Mouse (Mus musculus) adrenal gland (tissue): ENCODE measurements around the gene Slc16a6.

Source experiments
- intact Hi-C: fragments of 180-260 bp; cut with DNase I; formaldehyde crosslinking; loops from one replicate; pipeline ENCODE4 v1.15.1; 2025

Gene Slc16a6

DNA sequence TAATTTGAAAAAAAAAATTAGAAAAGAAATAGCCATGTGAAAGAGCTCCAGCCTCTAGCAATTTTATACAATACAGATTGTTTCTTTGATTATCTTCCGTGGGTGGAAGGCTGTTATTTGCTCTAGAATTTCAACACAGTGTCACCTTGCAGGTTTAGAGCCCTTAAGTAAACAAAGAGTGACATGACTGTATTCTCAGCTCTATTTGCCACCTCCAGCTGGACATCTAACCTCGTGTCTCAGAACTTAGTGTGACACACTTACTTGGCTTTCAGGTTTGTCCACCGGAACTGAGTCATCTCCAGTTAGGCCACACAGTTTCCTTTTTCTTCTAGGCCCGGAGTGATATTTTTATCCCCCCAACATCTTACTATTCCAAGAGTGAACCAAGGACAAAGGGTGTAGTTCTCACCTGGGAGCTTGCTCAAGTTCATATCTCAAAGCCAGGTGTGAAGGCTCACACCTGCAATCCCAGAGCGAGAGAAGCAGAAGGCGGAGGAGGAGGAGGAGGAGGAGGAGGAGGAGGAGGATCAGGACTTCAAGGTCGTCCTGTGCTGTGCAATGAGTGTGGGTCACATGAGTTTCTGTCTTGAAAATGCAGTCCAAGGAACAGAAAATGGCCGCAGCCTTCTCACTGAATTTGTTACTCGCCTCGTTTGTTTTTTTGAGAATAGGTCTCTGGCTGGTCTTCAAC, 14.7 kb upstream of the Slc16a6 start:
- intact Hi-C loops = no loop called here

DNA sequence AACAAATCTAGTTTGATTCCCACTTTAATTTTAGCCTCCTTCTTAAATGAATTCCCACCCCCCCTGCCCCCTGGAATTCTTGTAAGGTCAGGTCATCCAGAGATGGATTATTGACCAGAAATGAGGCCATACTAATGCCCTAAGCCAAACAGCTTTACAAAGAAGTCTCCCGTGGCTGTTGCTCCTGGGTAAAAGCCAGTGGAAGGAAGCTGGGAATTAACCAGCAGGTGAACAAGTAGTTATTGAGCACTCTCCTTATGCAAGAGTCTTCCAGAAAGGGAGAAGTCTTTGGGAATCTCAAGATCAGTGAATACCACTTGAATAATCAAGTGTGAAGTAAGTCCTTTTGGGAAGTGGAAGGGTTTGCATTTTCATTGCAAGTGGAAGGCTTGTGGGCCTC, 13.7 kb upstream of the Slc16a6 start:
- intact Hi-C loops = no loop called here

DNA sequence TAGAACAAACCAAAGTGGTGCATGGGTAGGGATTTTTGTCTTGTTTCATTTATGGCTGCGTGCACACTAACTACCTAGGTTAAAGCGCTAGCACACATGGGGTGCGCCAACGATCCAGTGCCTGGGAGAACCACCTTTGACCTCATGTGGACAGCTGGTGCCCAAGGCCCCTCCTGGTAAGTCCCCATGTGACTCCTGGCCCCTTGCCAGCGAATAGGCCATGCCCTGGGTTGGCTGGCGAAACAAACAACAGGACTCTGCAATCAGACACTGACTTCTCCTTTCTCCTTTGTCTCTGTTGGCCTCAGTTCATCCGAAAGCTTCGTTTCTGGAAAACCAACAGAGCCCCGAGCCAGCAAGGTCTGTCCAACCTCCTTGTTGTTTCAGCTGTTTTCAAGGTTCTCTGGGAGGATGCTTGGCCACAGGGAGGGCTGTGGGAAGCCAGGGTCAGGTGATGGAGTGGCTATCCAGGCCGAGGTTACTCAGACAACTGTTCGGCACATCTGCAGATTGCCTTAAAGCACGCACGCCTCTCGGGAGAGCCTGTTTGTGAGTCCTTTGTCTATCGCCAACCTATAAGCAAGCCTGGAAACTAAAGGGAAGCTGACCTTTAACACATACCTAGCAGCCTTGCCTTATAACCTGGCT, 12.1 kb upstream of the Slc16a6 start:
- intact Hi-C loops = no loop called here

DNA sequence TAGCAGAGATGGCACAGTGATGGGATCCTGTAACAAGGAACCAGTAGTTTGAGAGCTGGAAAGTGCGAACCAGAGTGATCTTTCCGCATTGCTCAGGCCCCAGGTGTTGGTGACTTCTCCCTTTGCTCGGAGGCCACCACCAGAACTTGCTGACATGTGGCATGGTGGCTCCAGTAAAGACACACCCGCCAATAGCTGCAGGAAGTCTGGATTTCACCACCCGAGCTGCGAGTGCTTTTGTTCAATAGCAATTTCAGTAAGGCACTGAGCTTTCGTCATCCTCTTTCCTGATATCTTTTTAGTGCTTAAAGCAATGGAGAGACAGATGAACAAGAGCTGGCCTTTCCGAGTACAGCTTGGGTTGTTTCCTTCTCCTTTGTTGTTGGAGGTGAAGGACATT, 7.0 kb upstream of the Slc16a6 start:
- intact Hi-C loops = no loop called here

DNA sequence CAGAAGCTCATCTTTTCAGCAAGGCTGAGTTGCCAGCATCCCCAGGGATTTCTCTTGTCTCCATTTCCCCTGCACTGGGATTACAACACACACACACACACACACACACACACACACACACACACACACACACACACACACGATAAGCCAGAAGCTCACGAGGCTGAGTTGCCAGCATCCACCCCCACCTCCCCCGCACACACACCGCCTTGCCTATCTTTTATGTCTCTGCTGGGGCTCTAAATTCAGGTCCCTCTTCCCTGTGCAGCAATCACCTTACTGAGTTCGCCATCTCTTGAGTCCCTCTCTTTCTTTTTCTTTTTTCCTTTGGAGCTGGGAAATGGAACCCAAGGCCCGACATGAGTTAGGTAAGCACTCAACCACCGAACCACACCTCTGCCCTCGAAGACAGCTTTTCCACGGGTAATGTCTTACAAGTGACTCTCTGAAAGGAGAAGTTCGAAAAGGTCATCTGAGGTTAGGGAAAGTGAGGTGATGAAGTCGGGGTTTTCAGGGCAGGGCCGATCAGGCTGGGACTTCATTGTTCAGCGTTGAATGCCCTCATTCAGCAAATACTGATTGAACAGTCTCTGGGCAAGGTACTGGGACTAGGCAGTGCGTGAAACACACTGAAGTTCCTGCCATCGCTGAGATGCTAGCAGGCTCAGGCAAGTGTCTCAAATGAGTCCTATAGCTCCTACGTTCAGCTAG, 6.3 kb upstream of the Slc16a6 start:
- intact Hi-C loops = no loop called here

DNA sequence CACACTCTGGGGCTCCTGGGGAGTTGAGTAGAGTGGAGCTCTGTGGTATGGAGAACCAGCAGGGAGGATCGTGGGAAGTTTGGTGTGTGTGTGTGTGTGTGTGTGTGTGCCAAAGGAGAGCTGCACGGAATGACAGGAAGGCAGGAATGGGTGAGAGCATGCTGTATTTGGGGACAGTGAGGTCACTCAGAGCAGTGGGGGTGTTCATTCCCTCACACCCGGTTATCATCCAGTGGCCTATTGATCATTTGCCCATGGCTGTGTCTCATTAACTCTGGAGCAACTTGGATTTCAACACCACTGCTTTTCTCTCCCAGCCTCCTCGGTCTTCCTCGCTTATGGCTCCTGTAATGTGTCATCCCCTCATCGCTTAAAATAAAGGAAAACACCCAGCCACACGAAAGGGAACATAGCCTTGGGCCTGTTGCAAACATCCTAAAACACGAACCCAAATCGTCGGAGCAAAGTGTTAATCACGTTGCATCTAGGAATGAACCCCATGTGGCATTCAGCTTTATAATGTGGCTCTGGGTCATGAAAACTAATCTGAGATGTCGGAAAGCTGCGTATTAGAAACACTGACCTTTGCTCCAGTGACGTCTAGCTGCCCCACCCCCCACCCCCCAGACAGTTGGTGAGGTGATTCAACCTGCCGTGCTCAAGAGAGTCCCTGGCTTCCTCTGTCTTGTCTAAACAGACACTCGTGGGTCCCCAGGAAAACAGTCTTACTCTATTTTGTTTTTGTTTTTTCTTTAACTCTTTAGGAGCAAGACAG, 4.4 kb upstream of the Slc16a6 start:
- intact Hi-C loops = no loop called here

DNA sequence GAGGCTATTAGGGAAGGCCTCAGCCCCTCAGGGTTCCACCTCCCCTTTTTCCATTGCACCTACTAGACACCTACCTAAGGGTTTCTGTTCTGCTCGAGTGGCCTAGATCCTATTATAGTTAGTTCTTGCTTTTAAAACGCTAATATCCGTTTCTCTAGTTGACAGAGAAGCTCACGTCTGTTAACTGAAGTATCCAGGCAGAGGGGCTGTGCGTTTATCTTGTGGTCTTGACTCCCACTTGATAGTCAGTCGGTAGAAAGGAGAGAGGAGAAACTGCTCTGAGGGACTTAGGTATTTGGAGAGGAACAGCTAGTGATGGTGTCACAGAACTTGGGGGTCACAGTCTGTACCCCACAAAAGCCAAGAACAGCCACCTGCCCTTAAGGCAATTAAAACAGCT, 3.3 kb upstream of the Slc16a6 start:
- intact Hi-C loops = no loop called here

DNA sequence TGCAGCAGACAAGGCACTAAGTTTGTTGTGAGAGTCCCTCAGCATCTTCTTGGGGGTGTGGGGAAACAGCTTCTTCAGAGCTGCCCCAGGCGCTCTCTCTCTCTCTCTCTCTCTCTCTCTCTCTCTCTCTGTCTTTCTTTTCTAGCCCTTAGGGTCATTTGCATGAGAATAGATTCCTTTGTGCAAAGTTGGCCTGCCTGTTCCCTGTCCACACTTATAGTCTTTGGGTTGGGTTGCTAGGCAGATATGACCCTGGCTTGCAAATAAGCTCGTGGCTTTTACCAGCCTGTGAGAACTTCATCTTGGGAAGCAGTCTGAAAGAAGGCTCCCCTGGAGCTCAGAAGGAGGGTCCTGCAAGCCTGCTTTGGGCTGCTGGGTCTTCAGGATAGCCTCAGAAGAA, 2.8 kb upstream of the Slc16a6 start:
- intact Hi-C loops = no loop called here

DNA sequence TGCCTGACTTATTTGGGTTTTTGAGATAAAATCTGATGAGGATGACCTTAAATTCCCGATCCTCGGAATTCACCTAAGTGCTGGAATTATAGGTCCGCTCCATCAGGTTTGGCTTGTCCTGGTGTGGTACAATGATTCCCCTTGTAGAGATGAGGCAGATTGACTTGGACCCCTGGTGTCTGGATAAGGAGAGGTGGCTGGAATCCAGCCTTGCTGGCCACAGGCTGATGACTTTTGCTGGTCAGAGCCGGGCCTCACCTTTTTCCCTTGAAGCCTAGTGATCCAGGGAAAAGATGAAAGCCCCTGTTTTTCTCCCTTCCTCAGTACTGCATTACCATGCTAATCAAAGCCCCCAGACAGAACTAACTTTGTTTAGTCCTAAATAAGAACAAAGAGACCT, 2.3 kb upstream of the Slc16a6 start:
- intact Hi-C loops = no loop called here

DNA sequence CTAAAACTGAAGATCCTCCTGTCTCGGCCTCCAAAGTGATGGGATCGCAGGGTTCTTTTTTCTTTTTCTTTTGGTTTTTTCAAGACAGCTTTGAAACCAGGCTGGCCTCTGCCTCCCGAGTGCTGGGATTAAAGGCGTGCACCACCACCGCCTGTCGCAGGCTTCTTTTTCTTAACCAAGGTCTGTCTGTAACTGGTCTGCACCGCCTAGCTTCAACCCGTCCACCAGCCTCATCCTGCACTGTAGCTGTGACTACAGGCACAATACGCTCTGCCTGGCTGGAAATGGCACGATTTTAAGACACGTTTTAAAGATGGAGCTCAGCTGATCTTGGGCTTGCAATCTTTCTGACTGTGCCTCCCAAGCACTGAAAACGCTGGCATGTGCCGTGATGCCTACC, 1.4 kb upstream of the Slc16a6 start:
- intact Hi-C loops = no loop called here

DNA sequence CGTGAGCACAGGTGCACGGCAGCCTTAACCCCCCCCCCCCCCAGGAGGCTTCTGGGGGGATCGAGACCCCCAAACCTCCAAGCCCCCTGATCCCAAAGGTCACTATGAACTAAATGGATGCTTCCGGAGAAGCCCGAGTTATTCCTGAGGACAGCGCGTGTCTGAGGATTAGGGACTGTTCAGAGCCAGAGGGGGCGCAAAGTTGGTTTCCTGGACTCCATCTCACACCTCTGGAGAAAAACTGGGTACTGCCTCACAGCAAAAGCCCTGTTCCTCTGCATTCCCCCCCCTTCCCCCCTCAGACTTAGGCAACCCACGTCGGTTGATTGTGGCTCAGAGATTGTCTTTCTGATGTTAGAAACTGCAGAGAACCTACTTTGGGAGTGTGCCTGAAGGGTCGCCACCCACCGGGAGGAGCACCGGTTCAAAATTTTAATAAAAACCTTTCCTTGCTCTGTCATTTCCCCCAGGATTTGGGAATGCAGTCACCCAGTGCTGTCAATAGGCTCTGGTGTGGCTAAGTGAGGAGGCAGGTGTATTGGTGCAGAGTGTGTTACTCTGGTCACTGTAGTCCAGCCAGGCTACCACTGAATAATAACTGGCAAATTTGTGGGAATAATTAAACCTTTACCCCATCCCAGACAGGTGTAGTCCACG, 816 bp upstream of the Slc16a6 start:
- intact Hi-C loops = no loop called here

DNA sequence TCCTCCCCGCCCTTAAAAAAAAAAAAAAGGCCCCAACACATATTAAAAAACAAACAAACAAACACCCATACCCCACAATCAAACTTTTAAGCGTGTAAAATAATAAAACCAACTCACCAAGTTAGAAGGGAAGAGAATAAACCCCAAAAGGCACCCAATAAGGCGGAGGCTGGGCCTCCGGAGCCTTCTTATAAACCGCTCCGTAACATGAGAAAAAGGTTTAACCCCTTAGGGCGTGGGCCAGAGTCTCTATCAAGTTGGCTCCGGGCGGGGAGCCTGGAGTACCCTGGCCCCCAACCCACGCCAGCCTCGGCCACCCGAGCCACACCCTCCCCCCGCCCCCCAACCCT, 602 bp downstream of the Slc16a6 start:
- intact Hi-C loops = no loop called here

DNA sequence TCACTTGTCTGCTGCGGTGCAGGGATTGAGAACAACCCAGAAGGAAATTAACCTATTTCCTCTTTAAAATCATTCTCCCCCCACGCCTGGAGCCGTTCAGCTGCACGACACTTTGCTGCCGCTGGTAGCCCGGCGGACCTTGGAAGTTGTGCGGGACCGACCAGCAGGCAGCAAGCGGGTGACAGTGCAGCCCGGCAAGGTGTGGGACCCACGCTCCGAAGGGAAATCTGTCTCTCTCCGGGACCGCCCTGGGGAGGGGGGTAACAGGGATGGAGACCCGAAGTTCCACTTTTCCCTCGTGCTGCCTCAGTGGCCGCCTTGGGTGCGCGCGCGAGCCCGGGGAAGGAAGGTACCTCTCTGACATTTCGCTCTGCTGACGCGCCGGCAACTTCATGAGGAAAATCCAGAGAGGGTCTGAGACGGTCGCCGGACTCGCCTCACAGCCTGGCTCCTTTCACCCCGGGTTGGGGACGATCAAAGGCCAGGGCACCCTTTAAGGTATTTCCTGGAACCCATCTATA, 1.2 kb downstream of the Slc16a6 start:
- intact Hi-C loops = no loop called here

DNA sequence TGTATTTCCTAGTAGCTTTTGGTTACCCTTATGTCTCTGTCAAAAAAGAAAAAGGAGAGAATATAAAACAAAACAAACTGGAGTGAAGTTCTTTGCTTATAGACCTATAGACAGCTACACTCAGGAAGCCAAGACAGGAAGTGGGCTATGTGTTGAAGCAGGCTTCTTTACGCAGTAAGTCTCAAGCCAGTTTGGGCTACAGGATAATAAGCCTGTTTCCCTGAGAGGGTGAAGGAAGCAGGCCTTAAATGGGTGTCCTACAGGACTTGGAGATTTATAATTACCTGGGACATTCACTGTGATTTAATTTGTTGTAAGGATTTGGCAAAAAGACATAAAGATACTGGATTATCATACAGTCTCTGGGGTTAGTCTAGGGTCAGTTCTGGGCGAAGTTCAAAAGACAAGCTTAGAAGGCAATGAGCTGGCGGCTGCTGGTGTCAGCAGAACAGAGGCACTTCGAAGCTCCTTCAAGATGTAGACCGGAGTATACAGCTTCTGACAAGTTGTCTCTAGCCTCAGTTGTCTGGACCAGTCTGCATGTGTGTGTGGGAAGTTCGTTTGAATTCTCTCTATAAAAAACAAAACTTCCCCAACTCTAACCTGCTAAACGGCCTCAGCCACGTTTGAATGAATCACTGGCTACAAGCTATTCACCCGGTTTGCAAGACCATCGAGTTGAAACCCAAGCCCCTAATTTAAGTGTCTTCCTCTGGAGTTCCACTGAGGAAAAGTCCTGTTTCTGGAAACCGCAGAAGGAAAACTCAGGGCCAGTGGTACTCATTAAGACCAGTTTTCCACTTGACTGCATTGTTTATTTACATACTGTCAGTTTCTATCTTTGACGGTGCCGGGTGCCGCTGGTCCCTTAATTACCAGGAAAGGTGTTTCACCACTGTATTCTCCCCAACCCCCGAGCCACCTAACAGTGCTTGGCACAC, 2.2 kb downstream of the Slc16a6 start:
- intact Hi-C loops = no loop called here

DNA sequence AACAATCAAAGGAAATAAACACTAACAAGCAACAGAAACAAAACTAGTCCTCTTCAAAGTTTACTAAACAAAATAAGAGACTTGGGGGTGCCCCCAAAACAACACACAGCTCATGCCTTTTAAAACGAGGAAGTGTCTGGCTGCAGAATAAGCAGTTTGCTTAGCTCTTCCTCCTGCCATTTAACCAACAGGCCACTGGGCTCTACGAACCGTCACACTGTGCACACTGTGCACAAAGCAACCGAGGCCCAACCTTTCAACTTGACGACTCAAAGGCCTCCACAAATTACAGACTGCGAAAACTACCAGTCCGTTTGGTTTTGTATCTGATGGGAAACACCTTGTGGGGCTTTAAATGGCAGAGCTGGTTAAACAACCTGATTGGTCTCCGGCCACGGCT, 3.2 kb downstream of the Slc16a6 start:
- intact Hi-C loops = no loop called here

DNA sequence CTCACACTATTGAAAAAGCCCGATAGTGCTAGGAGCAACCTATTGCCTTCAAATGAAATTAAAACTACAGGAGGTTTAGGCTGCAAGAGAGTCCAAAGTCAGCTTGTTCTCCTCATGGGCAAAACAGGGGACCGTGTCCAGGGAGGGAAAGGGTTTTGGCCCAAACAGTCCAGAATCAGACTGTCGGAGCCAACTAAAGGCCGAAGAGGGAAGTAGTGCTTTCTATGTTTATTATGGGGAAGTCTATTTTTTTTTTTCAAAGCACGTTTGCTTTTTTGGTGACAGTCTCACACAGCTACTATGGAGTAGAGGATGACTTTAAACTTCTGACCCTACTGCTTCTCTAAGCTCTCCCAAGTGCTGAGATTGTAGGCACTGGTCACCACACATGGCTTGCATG, 5.3 kb downstream of the Slc16a6 start:
- intact Hi-C loops = no loop called here

DNA sequence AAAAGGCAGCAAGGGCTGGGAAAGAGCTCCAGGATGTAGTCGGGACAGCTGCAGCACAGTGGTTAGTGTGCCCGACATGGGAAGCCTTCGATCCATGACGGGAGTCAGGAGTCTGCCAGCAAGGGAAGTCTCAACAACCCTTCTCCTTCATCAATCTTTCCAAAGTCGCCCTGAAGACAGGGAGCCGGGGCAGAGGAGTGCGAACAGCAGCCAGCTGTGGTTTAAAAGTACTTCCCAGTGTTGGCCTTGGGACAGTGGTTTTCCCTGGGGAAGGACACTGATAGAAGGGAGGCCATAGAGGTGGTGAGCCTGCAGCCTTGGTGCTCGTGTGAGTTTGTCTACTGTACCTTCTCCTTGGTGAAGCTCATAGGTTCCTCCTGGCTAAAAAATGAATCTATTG, 6.4 kb downstream of the Slc16a6 start:
- intact Hi-C loops = no loop called here

DNA sequence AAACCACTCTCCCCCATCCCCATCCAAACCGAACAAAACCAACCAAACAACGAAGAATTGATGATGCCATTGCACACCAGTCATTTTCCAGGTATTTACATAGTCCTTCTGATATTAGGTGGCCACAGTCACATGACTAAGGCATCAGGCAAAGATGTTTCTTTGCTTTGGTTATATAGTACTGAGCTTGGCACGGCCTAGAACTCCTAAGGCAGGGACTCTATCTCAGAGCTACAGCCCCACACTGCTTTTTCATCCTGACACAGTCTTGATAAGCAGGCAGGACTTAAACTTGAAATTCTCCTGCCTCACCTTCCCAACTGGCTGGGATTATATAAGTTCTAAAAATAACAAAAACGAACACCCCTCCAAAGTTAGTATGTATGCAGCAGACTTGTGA, 8.3 kb downstream of the Slc16a6 start:
- intact Hi-C loops = no loop called here

DNA sequence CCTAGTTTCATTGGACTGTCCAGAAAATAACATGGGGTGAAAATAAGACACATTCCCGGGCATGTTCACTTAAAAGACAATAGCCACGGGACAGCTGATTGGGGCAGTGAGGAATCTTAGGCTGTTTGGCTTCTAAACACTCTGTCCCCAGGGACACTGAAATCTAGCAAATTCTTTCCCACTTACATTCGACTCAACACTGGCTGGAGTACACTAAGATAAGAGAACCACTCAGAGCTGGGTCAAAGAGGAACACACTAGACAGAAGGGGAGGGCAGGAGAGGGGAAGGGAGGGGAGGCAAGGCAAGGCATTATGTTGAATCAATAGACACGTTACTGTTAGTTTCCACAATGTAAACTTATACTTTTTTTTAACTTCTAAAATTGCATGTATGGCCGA, 12.8 kb downstream of the Slc16a6 start:
- intact Hi-C loops = no loop called here

DNA sequence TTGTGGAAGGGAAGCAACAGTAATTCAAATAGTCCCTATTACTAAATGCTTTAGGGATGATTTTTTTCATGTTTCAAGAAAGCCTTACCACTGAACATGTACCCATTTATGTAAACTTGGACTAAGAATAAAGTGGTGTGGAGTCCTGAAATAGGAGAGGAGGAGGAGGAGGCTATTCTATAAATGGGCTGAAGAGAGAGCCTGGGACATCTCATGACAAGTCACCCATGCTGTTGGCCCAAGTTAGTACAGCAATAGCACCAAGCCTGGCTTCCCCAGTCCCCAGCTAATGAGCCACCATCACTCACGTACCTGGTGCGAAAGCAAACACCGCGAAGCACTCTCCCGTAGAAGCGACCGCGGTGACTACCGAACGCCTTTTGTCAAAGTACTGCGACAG, 15.2 kb downstream of the Slc16a6 start:
- intact Hi-C loops = no loop called here
